Mouse (Mus musculus): ENCODE data around the gene Rassf2.

The Rassf2 gene

DNA sequence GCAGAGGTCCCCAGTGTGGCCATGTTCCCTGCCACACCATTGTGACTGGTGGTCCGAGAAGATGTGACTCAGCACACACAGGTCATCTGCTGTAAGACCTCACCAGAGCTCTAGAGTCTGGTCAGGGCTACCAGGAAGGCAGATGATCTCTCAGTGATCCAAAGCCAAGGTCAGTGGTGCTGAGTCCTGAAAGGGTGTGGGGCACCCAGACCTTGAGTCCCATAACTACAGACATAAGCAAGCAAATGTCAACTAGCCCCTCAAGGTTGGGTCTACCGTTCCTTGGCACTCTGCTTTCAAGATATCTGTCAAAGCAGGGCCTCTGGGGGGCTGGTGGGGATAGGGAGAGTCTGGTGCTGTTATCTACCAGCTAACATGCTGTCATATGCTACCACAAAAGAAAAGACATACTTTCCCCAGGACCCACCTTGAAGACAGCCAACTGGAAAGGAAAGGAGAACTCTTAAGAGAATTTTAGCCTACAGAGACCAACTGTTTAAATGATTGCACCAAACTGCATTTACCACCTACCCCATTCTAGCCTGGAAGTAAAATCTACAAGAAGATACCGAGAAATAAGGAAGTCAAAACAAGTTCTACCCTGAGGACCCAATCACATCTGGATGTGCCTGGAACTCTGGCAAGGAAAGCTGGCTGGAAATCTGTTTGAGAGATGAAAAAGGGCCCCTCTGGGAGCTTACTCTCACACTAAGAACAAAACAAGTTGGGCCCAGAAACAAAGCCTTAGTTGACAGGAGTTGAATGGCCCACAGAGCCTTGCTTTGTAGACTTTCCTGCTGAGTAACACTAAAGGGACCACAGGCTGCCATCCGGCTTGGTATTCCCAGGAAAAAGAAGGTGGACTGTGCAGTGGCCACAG is 4.8 kb upstream of the Rassf2 start:
- no peak for DNase-seq

DNA sequence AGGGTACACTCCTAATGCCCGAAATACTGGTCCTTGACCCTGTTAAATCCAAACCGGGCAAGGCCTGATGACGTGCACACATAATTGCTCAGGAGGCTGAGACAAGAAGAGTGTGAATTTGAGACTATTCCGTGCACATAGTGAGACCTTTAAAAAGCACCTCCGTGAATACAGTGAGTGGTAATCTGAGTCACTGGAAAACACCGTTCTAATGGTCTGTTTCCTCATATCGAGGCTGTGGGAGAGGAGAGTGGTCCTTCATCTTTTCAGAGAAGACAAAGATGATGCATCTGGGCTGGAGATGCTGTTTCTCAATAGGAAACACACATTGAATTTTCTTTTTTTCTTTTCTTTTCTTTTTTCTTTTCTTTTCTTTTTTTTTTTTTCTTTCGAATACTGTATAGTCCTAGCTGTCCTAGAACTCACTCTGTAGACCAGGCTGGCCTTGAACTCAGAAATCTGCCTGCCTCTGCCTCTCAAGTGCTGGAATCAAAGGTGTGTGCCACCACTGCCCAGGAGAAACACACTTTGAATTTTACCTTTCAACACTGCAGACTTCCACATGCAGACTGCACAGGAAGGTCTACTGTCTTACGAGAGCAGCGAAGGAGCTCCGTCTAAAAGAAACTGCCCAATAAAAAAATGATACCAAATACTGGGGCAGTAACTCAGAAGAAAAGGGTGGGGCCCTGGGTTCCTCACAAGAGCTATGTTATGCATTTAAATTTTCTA is 1.5 kb upstream of the Rassf2 start:
- no peak for DNase-seq

DNA sequence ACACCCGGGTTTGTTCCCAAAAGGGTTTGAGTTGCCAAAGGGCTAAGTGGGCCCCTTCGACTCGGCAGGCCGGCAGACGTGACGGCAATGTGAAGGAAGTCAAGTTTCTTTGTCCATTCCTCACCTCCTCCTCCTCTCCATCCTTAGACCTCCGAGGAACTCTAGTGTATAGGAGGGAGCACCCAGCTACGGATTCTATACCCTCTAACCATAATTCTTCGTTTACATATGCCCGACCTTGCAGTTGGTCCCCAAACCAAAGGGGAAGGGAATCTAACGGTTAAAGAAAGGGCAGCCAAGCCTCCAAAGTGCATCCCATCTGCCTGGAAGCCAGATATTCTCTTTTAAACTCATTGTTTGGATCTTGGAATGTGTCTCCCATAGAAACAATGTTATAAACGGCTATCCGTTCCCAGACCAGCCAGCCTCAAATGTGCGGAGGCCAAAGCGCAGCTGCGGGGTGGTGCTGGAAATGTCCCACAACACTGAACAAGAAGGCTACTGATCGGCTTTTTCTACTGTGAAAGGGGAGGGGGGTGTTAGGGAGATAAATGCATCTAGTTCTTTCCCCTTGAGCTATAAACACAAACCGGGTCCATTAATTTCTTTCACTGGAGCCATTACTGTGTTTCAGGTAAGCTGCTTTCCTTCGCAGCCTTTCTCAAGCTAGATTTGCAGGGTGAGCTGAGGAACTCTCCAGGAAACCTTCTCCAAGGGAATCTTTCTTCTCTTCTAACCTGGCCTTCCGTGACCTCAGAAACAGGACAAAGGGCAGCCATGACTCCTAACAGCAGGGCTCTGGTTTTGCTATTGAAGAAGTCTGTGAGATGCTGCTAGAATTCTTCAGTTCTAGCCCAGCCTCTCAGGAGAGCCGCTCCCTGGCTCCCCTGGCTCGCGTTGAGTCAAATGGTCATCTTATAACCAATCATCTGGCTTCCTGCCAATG is 633 bp upstream of the Rassf2 start:
- peak; percentile 13 to 17 for DNase-seq

- peak in 1 of 2 experiments; percentile 25 for DNase-seq
Measured at GRCm38 (mm10) chr2:132028894-132029605, 1.0 kb downstream of the Rassf2 start.

GRCm38 (mm10) chr2:132028107-132028506 is 2.0 kb downstream of the Rassf2 start:
- no peak for DNase-seq

DNA sequence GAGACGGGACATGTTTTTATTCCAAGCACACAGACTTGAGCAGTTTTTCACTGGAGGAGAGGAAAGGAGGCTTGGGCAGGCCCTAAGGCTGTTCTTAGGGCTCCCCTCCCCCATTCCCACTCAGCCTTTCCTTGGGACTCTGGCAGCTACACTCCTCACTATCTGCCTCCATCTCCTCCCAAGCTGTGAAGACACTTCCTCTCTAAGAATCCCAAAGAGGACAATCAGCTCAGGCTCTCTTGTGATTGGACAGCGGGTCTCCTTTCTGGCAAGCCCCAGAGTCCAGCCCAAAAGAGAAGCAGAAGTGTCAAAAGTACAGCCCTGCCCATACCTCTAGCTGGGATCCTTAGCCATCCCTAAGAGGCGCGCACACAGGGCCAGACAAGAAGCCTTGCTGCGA is 2.7 kb downstream of the Rassf2 start:
- no peak for DNase-seq

DNA sequence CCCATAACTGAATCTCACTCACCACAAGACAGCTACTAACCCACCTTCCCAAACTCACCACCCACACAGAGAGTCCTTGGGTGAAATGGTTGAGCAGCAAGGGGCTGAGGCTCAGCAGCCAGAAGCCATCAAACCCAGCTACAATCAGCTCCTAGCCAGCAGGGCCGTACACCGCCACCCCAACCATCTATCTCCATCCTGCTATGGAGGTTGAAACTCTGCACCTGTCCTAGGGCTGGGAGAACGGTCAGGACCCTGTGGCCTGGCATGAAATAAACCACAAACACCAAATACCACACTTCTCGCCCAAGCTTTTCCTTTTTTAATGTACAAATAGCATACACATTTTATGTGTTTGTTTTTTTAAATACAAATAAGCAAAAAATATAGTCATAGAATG is 6.0 kb downstream of the Rassf2 start:
- DNase-seq: no peak

GRCm38 (mm10) chr2:132022621-132023020 is 7.4 kb downstream of the Rassf2 start:
- no peak for DNase-seq

DNA sequence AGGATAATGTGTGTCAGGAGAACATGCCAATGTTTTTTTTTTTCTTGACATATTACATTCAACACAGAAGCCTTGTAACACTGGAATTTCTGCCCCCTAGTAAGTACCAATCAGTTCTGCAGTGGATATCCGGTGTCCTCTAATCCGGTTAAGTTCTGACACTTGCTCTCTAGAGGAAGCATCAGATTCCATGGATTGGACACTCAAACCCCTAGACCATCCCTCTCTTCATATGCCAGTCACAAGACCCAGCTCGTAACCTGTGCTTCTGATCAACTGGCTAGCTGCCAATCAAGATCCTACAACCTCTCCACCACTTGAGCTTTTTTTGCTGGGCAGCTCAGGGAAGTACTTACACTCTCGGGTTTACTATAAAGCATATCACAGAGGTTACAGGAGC is 8.4 kb downstream of the Rassf2 start:
- no peak for DNase-seq

- no peak for DNase-seq
Measured at GRCm38 (mm10) chr2:132020991-132021541, 9.0 kb downstream of the Rassf2 start.

DNA sequence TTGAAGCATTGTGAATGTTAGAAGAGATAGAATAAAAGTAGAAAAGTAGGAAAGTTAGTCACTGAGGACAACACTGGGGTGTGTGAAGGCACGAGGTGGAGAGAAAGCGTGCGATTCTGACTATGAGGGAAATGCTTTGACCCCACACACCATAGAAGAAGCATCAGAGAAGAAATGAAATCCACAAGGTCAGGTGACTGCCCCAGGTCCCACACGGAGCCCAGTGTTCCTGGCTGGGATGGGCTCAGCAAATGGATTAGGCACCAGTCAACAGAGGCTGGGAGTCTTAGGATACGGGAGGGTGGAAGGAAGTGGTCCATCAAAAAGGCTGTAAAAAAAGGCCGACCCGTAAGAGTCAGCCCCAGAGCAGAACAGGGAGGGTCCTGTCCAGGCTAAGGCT is 9.6 kb downstream of the Rassf2 start:
- DNase-seq: no peak

- no peak for DNase-seq
Measured at GRCm38 (mm10) chr2:132019372-132019811, 10.7 kb downstream of the Rassf2 start.

- DNase-seq: no peak
Measured at GRCm38 (mm10) chr2:132018156-132018555, 11.9 kb downstream of the Rassf2 start.

DNA sequence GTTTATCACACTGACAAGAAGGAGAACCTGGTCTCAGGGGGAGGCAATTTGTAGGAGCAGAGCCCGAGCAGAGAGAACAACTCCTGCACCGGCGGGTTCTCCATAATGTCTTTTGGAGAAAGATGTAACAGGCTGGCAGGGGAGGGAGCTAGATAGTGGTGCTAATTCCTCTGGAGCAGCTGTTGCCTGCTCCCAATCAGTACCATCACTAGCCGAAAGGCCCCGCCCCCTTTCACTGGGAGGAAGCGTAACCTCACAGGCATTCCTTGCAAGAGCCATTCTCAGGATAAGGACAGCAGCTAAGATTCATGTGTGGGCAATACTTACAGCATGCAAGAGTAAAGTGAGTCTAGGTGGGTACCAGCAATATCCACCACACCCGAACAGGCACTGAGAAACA is 12.4 kb downstream of the Rassf2 start:
- DNase-seq: no peak

- DNase-seq: no peak
Measured at GRCm38 (mm10) chr2:132016034-132016433, 14.0 kb downstream of the Rassf2 start.

DNA sequence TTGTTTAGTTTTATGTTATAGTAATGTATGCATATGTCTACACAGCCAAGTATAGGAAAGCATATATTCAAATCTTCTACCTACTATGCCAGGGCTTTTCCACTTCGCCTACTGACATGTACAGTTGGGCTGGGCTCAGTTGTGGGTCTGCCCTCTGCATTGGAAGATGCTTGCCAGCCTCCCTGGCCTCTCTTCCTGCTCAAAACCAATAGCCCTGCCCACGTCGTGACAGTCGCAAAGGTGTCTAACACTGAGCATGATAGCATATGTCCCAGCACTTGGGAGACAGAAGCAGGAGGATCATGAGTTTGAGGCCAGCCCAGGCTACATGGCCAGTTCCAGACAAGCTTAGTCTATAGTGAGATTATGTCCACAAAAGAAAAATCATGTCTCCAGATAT is 16.9 kb downstream of the Rassf2 start:
- no peak for DNase-seq

DNA sequence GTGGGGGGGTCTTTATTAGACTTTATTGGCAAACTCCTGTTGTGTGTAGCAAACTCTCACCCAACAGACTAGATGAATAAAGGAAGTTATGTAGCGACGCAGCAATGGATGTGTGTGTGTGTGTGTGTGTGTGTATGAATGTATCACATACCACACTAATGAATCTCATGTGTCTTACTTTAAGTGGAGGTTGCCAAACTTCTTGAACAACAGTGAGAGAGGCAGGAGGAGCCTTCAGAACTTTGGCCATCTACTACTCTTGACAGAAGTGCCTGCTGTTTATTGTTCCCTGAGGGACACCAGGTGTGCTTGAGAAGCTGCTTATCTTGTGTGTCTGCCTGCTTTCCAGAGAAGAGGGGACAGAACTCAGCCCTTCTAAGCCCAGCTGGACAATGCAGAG is 19.3 kb downstream of the Rassf2 start:
- DNase-seq: no peak

DNA sequence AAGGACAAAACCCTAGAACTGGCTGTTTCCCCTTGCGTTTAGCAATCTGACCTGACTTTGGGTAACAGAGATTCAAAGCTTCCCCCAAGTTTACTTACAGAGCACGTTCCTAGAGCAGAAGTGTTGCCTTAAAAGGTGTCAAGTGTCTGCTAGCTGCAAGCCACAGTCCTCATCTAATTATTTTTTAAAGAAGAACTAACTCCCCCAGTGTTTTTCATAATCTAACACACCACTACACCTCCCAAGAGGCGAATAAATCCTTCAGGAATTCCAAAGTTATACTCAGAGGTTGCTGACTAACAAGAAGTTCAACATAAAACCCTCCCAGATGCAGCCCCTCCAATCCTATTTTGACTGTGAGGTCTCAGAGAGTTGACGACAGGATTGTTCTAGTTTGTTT is 21.9 kb downstream of the Rassf2 start:
- no peak for DNase-seq

- DNase-seq: no peak
Measured at GRCm38 (mm10) chr2:132007475-132007819, 22.6 kb downstream of the Rassf2 start.

GRCm38 (mm10) chr2:132006561-132007474 is 23.2 kb downstream of the Rassf2 start:
- peak; percentile 81 to 83 for DNase-seq

DNA sequence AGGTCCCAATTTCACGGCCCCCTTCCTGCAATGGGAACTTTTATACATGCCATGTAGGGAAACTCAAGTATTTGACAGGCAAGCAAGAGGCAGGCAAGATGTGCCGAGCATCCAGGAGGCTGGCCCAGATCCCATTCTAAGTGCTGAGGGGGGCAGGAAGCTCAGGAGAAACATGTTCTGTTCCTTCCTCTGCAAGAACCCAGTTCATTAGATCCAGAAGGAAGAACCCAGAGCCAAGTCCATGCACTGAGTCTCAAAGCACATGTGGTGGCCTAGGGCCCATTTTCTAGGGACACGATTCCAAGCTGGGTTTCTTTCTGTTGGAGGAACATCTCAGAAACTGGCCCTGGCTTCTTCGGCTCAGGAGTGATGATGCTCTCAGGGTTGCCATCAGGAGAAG is 24.6 kb downstream of the Rassf2 start:
- DNase-seq: no peak

All from kidney, adult 8-10 months (tissue).